Mouse (Mus musculus) layer of hippocampus, adult 11-12 months (tissue): Measurements from ENCODE around the gene Alk.

Experiments
- DNase-seq: peaks from one replicate; pipeline ENCODE4 v3.0.0; 2022; ENCODE audit warnings: low spot score

Alk gene

DNA sequence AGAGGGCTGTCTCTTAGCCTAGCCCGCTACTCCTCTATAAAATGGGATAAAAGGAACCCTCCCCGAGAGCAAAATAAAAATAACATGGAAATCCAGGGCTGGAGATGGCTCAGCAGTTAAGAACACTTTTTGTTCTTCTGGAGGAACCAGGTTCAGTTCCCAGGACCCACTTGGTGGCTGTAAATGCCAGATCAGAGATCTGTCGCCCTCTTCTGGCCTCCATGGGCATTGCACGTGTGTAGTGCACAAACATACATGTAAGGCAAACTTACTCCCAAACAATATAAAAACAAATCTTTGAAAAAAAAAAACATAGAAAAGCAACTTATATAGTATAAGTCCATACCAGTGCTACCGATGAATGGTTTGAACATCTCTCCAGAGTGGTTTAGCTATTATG, 731.5 kb downstream of the Alk start:
- DNase-seq, result no peak

DNA sequence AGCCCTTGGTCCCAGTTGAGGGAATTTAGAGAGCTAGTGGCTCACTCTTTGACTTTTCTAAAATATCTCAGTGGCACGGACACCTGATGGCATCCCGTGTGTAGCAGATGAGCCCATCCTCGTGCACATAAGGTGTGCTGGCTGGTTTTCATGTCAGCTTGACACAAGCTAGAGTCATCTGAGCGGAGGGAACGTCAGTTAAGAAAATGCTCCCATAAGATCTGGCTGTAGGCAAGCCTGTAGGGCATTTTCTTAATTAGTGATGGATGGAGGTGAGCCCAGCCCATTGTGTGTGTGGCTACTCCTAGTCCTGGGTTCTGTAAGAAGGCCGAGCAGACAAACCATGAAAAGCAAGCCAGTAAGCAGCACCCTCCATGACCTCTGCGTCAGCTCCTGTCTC, 732.4 kb downstream of the Alk start:
- no peak for DNase-seq

DNA sequence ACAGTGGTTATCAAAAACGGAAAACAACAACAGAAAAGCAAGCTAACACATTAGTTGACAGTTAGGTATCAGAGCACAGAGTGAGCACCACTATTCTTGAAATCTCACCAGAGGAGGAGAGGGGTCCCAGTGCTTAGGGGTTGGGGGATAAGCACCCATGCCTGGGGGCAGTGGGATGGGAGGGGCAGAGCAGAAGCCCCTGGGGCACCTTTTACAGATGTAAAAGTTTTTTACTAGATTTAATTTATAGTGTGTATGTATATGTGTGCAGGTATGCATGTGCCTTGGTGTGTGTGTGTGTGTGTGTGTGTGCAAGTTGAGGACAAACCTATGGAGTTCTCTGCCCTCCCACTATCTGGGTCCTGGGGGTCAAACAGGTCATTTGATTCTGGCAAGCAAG, 733.8 kb downstream of the Alk start:
- no peak for DNase-seq

DNA sequence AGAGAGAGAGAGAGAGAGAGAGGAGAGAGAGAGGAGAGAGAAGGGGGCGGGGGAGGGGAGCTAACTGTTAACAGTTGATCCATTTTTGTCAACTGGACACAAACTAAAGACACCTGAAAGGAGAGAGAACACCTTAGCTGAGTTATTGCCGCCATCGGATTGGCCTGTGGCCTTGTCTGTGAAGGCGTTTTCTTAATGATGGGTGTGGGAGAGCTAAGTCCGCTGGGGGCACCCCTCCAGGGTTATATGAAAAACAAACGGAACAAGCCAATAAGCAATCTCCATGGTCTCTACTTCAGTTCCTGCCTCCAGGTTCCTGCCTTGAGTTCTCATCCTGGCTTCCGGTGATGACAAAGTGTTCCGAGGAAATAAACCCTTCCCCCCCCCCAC, 734.2 kb downstream of the Alk start:
- DNase-seq, result no peak

DNA sequence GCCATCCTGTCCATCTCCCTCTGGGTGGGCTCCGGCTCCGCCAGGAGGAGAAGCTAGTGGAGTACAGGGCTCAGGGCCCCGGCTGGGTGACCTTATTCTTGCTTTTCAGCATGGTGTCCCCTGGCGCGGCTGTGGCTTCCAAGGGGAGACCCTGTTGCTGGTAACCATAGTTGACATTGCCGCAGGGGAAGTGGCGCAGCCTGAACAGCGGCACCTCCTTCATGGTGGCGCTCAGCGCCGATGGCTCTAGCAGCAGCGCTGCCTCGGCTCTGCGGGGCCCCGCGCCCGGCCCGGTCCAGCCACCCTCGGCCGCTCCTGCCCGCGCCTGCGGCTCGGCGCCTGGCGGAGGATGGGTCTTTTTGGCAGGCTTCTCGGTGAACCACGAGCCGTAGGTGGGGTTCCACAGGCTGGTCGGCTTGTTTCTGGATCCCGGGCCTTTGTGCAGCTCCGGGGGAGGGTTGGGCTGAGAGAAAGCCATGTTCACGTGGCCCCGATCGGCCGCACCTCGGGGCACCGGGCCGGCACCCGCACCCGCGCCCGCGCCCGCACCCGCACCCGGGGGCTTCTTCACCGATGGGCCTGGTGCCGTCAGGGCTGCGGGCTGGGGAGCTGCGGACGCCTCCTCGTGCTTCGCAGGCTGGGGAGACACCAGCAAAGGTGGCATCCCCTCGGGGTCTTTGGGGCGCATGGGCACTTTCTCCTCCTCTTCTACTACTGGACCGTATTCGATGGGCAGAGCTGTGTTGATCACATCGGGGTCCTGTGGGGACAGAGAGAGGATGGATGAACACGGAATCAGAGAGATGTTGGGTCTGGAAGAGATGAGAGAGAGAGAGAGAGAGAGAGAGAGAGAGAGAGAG, 734.8 kb downstream of the Alk start:
- DNase-seq, result peak; percentile 12

DNA sequence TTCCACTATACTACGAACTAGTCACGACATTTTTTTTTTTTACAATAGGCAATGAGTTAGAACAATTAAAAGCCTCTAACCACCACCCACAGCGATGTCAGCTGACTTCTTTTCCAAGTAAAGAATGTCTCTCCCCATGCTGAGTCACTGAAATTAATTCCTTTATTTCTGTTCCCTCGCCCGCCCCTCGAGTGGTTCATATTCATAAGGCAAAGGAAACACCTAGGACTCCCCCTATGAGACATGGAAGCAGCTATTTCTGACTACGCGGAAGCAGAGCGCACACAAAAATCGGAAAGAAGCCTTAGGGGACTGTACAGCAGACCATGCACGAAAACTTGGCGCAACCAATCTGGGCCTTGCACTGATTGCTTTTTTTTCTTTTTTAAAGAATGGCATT, 735.6 kb downstream of the Alk start:
- DNase-seq, result no peak

DNA sequence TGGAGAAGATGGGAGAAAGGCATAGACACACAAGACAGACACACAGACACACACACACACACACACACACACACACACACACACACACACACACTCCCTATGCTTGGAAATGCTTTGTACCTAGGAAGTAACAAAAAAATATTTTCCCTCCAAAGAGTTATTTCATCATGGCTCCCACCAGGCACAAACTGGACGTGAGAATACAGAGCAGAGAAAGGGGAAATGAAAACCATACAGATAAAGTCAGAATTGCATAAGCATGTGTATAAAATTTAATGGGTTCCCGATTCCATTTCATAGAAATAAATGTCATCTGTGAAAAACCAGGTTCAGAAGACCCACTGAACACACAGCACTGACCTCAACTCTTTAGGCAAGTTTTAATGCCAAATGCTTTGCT, 736.5 kb downstream of the Alk start:
- no peak for DNase-seq

DNA sequence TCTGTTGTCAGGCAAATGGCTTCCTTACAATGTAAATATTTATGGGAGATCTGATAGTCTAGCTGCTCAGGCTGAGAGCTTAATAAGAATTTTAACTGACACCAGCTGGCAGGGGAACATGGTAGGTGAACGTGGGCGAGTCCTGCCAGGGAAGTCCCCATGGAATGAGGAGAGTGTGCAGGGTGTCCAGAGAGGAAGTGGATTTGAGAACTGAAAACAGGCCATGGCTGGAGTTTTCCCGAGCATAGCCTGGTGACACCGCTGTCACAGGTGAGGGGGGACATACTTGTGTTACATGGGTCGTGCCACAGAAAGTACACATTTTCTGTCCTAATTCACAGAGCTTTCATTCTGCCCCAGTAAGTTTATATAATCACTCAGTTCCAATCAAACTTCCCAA, 739.0 kb downstream of the Alk start:
- no peak for DNase-seq

DNA sequence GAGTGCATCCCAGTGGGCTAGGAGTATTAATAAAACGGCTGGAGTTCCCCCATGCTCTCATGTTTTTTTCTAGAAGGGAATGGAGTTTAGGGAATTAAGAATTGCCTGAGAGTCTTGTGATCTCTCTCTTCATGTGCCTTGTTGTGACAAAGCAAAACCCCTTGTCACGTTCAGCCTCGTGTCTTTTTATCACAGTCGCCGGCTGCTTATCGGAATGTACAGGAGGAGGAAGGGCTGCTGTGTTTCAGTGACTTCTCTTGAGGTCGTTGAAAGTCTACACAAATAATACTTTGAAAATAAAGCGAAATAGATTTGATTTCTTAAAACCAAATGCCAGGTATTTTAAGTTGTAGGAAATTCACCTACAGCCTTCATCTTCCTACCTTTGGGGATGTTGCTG, 740.4 kb downstream of the Alk start:
- no peak for DNase-seq

DNA sequence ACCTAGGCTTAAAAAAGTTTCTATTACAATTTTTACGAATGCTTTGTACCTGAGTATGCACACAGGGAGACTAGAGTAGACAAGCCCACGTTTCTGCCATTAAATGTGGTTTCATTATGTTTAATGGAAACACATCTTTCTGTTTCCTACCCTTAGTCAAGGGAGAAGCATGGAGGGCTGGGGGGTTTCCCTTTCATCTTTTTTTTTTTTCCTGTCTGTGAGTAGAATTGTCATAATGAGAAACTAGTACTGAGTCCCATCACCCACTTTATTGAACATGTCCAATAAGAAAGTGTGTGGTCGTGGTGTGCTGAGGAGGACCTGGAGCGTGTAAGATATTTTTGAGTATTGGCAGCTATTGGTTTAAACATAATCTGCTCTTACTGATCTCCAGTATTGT, 741.5 kb downstream of the Alk start:
- no peak for DNase-seq

DNA sequence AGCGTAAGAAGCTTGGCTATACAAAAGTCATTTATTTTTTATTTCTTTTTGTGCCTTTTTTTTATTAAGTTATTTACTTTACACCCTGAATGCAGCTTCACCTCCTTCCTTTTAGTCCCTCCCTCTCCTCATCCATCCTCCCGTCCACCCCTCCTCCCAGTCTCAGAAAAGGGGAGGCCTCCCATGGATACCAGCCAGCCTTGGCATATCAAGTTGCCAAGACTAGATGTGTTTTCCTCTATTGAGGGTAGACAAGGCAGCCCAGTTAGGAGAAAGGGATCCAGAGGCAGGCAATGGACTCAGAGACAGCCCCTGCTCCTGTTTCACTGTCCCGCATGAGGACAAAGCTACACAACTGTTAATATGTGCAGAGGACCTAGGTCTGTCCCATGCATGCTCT, 742.2 kb downstream of the Alk start:
- DNase-seq, result no peak

DNA sequence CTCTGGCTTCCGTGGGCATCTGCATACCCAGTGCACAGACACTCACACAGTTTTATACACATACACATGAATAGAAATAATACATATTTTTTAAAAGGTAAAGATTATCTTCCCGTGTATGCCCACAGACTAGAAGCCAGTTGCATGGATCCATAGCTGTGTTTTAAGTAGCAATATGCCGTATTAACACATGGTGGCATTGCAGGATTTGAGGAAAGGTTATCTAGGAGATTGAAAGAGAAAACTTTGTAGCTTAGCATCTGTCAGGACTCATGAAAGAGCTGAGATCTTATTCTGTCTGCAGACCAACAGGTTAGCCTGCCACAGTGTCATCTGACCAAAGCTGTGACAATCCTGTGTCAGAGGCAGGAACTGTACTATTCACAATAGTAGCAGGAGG, 772.5 kb downstream of the Alk start:
- DNase-seq, result no peak

DNA sequence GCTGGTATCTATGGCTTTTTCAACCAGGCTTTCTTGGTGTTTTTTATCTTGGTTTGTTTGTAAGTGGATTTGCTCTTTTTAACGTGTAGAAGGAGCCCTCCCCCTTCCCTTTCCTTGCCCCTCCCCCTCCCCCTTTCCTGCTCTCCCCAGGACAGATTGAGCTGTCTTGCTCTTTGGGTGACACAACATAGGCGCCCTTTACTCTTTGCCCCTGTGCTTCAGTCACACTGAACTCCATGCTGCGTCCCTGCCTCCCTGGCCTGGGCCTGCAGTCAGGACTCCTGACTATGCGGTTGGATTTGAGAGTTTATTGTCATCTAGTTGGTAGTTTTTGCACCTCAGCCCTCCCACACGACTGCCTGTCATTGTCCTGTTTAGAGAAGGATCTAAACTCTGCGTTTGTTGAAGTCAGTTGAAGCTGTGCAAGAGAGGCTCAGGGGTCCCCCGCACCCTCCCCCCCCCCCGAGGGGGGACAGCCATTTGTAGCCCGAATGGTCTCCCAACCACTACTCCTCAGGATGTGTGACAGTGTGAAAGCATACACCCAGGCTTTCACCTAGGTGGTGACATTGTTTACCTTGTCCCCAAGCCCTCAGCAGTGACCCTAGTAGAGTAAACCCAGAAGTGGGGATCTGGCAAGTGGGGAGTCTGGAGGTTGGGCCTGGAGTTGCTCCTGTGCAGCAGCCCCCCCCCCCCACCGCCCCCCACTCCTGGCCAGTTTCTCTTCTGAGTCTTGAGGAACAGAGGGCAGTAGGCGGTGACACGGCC, 775.6 kb downstream of the Alk start:
- no peak for DNase-seq

DNA sequence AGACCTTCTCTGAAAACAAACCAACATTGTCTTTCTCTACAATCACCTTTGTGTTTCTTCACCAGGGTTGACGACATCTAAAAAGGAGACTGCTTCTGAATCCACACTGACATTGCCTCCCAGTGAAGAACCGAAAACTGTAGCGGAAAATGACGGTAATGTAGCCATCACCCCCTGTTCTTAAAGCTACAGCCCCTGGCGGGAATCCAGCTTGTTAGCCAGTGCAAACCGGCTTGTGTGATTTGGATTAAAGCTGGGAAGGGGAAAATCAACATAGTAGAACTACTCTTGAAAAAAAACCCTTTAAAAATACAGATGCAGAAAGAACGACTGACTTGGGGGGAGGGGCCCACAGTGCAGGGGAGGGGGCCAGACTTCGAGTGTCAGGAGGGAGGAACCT, 776.8 kb downstream of the Alk start:
- no peak for DNase-seq

DNA sequence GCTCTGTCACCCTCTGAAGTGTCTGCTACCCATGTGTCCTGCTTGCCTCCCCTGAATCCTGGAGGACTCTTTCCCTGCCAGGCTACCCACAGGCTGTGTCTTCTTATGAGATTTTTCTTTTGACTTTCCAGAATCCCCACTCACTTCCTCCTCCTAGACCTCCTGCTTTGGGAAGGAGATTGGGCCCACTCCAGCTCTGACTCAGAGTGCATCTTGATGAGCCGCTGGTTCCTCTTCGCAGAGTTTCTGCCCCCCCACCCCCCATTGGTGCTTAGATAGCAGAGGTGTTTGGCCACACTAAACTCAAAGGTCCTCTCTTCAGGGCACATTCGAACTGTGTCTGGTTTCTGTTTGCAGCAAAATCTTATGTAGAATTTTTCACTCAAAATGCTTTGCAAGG, 777.8 kb downstream of the Alk start:
- no peak for DNase-seq

DNA sequence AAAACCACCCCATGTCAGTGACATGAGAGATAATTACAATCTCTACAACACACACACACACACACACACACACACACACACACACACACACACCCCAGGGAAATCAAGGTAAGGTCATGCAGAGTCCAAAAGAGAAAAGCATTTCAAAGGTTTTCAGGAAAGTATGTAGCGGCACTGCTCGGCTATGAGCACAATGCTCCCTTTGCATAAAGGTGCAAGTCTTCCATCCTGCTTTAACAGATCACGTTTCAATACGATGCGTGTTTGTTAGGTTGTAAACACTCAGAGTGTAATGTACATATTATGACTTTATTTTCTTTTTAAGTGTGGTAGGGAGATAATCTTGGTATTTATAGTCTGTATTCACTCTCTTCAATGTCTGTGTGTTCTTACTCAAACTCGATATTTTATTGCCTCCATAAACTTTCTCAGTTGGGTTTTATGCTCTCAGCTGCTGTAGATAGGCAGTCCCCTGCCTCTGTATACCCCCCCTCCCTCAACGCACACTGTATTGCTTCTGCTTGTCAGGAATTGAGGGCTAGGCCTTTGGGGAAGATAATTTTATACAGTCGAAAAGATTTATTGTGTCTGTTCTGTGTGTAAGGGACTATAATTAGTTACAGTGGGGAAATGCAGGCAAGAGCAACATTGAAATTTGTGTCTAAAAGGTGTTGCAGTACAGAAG, 780.7 kb downstream of the Alk start:
- no peak for DNase-seq
